Mouse (Mus musculus) hindbrain, embryonic 12.5 days (tissue): ENCODE results near the gene Fzd4. TPM values are rescaled to one million over a fixed set of nuclear protein-coding genes. Genes with fewer than 3 reads are reported as not detected.

Experiments used
- ATAC-seq: fragments of 200-750 bp; cut with Nextera tagmentation; 2 replicates; pipeline ENCODE4 v1.8.0; 2017; ENCODE audit warnings: moderate TSS enrichment; ENCODE audit not compliant: low FRiP score
- H3K27ac ChIP-seq: fragments of 300-500 bp; sonication (generic); 2 replicates; pipeline ENCODE4 v1.5.1; 2016; ENCODE audit warnings: mild to moderate bottlenecking
- H3K27me3 ChIP-seq: fragments of 300-500 bp; sonication (generic); 2 replicates; pipeline ENCODE4 v1.6.1; 2016; ENCODE audit warnings: mild to moderate bottlenecking
- H3K36me3 ChIP-seq: fragments of 300-500 bp; sonication (generic); 2 replicates; pipeline ENCODE4 v1.6.1; 2016; ENCODE audit warnings: mild to moderate bottlenecking
- H3K4me1 ChIP-seq: fragments of 300-500 bp; sonication (generic); 2 replicates; pipeline ENCODE4 v1.6.1; 2016
- H3K4me2 ChIP-seq: fragments of 300-500 bp; sonication (generic); replicated peaks from 2 replicates; pipeline ENCODE4 v1.6.1; 2016; ENCODE audit warnings: mild to moderate bottlenecking
- H3K4me3 ChIP-seq: fragments of 300-500 bp; sonication (generic); 2 replicates; pipeline ENCODE4 v1.5.1; 2016; ENCODE audit warnings: mild to moderate bottlenecking
- H3K9ac ChIP-seq: fragments of 300-500 bp; sonication (generic); 2 replicates; pipeline ENCODE4 v1.6.1; 2016; ENCODE audit warnings: mild to moderate bottlenecking, moderate library complexity
- H3K9me3 ChIP-seq: fragments of 300-500 bp; sonication (generic); replicated peaks from 2 replicates; pipeline ENCODE4 v1.6.1; 2016; ENCODE audit warnings: mild to moderate bottlenecking
- WGBS: fragments of 180-500 bp; shearing (Covaris S2); methylation state at CpG from one replicate; pipeline ENCODE4 v1.1.7; 2016; 5-methylcytosine and 5-hydroxymethylcytosine counted together
- polyA plus RNA-seq: library from polyadenylated mRNA; unstranded; fragments of >200 nt; fragmentation: Nextera tagmentation; extraction: Ambion mirVana; gene quantifications from 2 replicates; pipeline ENCODE4 v1.2.1, GENCODE M21; 2016

The Fzd4 gene
- polyA plus RNA-seq, result 4.6 and 5.9 TPM in 2 replicates

DNA sequence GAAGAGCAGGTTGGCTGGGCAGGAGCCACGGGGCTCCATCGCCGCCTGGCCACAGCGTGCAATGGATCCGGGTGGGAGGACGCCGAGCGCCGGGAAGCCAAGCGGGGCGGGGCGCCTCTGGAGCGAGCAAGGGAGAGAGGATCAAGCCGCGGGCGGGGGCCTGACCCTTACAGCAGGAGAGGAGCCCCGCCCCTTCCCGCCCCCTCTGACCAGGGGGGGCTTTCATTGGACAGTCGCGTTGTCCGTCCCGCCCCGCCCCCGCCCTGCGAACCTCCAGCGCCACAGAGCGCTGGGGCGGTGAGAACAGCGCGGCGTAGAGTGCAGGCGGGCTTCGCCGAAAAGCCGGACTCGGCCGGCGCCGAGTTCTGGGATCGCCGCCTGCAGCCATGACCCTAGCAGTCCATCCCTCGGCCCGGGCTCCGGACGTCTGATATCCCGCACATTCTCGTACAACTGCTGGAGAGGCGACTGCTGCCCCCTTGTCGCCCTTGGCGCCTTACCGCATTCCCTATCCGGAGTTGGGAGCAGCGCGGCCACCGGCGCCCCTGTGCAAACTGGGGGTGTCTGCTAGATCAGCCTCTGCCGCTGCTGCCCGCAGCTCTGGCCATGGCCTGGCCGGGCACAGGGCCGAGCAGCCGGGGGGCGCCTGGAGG is at the start of gene Fzd4, which contains the start of gene Tmem135:
Gene Fzd4, plus strand, starts transcription at position 275 of the 653 bp plus-strand sequence.
Gene Tmem135, minus strand, starts transcription at position 142 of the 653 bp plus-strand sequence.
- H3K9ac ChIP-seq, result peak within 1 kb of the TSS; percentile 75
- no peaks in the 10 kb centered on the region for H3K9me3 ChIP-seq
- H3K27ac ChIP-seq, result peak within 1 kb of the TSS; percentile 70
- H3K36me3 ChIP-seq, result 0 out of 2 replicates have a peak, but pooled peaks cover 4% of the 10 kb centered on the region
- peaks cover 9% of the 10 kb centered on the region; the same call in 1 of the 2 replicates for H3K4me1 ChIP-seq
- WGBS, result under 1% methylated on average over 54 of the region's 62 CpGs
- H3K4me3 ChIP-seq, result peak within 1 kb of the TSS; percentile 69
- H3K4me2 ChIP-seq, result peak within 1 kb of the TSS; percentile 100
- H3K27me3 ChIP-seq, result peaks cover 11% of the 10 kb centered on the region
- ATAC-seq, result peak; percentile 98

DNA sequence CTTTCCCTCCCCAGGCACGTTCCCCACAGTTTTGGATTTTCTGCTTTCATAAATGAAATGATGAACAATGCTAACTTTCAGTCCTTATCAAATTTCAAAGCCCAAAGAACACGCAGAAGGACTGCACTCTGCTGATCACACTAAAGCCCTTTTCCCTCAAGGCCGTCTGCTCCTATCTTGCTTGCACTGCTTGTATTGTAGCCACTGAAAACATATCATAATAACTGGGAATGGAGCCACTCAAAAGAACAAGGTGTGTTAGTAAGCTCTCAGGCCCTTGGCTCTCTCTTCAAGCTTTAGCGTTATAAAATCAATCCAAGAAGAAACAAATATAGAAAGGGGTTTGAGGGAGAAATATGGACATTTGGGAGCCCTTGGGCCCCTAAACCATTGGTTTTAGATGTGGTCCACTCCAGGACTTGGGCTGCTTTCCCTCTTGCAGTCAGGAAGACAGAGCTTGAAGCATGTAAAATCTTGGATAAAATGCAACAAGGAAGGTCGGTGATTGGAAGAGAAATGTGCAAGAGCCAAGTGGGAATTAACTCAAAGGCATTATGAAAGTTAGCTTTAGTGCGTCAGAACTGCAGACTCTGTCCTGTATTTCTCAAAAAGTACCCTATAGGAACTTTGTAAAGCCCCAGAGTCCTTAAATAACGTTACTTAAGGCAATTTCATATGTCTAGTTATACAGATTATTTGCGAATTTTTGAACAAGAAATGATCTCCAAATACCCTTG is 48.5 kb upstream of the Fzd4 start:
- 71% methylated on average over 8 of the region's 8 CpGs for WGBS
- H3K27ac ChIP-seq, result no peak overlapping the region
- H3K27me3 ChIP-seq, result no peaks in the 10 kb centered on the region
- no peak for ATAC-seq
- no peaks in the 10 kb centered on the region for H3K36me3 ChIP-seq
- H3K4me2 ChIP-seq, result no peak overlapping the region
- no peaks in the 10 kb centered on the region for H3K9me3 ChIP-seq
- H3K4me1 ChIP-seq, result 0 out of 2 replicates have a peak, but pooled peaks cover 3% of the 10 kb centered on the region
- no peak overlapping the region for H3K9ac ChIP-seq
- H3K4me3 ChIP-seq, result no peak overlapping the region

DNA sequence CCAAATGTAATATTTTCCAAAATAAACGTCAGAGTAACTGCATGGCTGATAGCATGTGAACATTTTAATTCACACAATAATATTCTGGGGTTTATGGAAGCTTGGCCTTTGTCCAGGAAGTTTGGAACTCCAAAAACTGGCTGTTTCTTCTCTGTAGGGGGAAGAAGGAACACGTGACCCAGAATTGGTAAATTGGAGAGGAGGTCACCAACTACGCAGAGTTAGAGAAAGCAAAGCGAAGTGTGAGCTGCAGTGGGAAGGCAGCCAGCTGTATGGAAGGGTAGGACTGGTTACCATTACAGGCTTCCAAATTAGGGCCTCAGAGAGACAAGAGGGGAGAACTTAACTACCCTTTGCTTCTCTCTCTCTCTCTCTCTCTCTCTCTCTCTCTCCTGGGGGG is 47.8 kb upstream of the Fzd4 start:
- no peaks in the 10 kb centered on the region for H3K9me3 ChIP-seq
- no peak overlapping the region for H3K27ac ChIP-seq
- no peak overlapping the region for H3K4me2 ChIP-seq
- no peaks in the 10 kb centered on the region for H3K27me3 ChIP-seq
- no peak overlapping the region for H3K4me3 ChIP-seq
- no peak overlapping the region for H3K9ac ChIP-seq
- 69% methylated on average over 4 of the region's 4 CpGs for WGBS
- no peak for ATAC-seq
- no peaks in the 10 kb centered on the region for H3K36me3 ChIP-seq
- H3K4me1 ChIP-seq, result 0 out of 2 replicates have a peak, but pooled peaks cover 3% of the 10 kb centered on the region

DNA sequence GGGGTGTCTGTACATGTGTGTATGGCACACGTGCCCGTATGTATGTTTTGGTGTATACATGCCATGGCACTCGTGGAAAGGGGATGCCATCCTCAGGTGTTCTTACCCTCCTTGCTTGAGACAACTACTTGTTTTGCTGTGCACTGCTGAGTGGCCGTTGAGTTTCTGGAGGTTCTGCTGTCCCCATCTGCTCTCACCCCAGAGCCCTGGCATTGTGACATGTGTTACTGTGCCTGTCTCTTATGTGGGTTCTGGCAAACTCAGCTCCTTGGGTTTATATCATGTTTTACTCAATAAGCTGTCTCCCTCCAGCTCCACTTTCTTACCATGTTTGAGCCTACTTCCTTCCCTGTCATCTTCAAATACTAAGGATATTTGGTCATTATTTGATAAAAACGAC is 40.2 kb upstream of the Fzd4 start:
- ATAC-seq, result no peak
- Histone ChIP-seq H3K9me3 (no peaks in the 10 kb centered on the region), H3K4me2 (no peak overlapping the region), H3K4me1 (no peaks in the 10 kb centered on the region), H3K27ac (no peak overlapping the region), H3K27me3 (no peaks in the 10 kb centered on the region), H3K36me3 (no peaks in the 10 kb centered on the region), H3K9ac (no peak overlapping the region), H3K4me3 (no peak overlapping the region)
- 91% methylated on average over 5 of the region's 5 CpGs for WGBS

- ATAC-seq, result peak; percentile 40; the same call in 1 of the 2 replicates
- H3K9ac ChIP-seq, result no peak overlapping the region
- H3K9me3 ChIP-seq, result no peaks in the 10 kb centered on the region
- H3K36me3 ChIP-seq, result no peaks in the 10 kb centered on the region
- H3K4me1 ChIP-seq, result no peaks in the 10 kb centered on the region
- WGBS, result 64% methylated on average over 10 of the region's 10 CpGs
- no peaks in the 10 kb centered on the region for H3K27me3 ChIP-seq
- H3K4me3 ChIP-seq, result no peak overlapping the region
- no peak overlapping the region for H3K4me2 ChIP-seq
- no peak overlapping the region for H3K27ac ChIP-seq
Measured at GRCm38 (mm10) chr7:89365135-89365880, 38.8 kb upstream of the Fzd4 start.

DNA sequence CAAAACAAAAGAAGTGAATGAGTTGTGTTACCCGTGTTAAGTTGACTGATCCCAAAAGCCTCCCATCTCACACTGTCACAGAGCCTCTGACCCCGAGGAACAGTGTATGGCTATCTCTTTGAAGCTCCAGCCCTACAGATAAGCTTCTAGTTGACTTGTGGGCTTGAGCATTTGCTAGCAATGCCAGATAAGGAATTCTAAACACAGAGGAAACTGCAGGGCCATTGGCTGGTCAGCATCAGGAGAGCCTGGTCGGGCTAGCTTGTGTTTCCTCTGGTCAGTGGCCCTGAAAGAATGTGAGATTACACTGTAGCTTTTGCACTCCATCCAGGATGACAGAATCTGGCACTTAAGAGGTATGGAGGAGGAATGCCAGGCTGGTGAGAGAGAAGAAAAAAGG is 36.5 kb upstream of the Fzd4 start:
- no peak overlapping the region for H3K27ac ChIP-seq
- H3K4me1 ChIP-seq, result no peaks in the 10 kb centered on the region
- H3K4me3 ChIP-seq, result no peak overlapping the region
- H3K27me3 ChIP-seq, result no peaks in the 10 kb centered on the region
- H3K9ac ChIP-seq, result no peak overlapping the region
- H3K36me3 ChIP-seq, result no peaks in the 10 kb centered on the region
- 41% methylated on average over 3 of the region's 3 CpGs for WGBS
- ATAC-seq, result no peak
- no peaks in the 10 kb centered on the region for H3K9me3 ChIP-seq
- no peak overlapping the region for H3K4me2 ChIP-seq

DNA sequence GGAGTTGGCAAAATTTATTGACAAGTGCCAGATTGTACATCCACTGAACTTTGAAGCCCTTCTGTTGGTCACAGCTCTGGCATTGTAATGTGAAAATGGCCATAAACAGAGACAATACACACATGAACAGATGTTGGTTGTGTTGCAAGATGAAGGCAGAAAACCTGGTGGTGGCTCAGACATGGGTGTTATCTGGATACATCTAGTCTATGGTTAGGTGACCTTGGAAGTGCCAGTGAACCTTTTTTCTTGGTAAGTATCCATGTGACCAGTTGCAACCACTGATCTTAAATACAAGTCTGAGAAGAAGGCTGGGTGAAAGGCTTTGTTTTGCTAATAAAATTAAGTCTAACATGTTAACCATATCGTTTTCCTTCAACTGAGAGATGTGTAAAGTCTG is 34.1 kb upstream of the Fzd4 start:
- Histone ChIP-seq H3K4me1 (no peaks in the 10 kb centered on the region), H3K4me3 (no peak overlapping the region), H3K36me3 (no peaks in the 10 kb centered on the region), H3K9ac (no peak overlapping the region), H3K27ac (no peak overlapping the region), H3K4me2 (no peak overlapping the region), H3K9me3 (no peaks in the 10 kb centered on the region), H3K27me3 (no peaks in the 10 kb centered on the region)
- 85% methylated on average over 1 of the region's 1 CpGs for WGBS
- no peak for ATAC-seq

GRCm38 (mm10) chr7:89370917-89371316 is 33.2 kb upstream of the Fzd4 start:
- ATAC-seq, result no peak
- Histone ChIP-seq H3K36me3 (no peaks in the 10 kb centered on the region), H3K9me3 (no peaks in the 10 kb centered on the region), H3K4me3 (no peak overlapping the region), H3K27ac (no peak overlapping the region), H3K27me3 (no peaks in the 10 kb centered on the region), H3K4me1 (no peaks in the 10 kb centered on the region), H3K9ac (no peak overlapping the region), H3K4me2 (no peak overlapping the region)
- WGBS, result 58% methylated on average over 1 of the region's 1 CpGs

DNA sequence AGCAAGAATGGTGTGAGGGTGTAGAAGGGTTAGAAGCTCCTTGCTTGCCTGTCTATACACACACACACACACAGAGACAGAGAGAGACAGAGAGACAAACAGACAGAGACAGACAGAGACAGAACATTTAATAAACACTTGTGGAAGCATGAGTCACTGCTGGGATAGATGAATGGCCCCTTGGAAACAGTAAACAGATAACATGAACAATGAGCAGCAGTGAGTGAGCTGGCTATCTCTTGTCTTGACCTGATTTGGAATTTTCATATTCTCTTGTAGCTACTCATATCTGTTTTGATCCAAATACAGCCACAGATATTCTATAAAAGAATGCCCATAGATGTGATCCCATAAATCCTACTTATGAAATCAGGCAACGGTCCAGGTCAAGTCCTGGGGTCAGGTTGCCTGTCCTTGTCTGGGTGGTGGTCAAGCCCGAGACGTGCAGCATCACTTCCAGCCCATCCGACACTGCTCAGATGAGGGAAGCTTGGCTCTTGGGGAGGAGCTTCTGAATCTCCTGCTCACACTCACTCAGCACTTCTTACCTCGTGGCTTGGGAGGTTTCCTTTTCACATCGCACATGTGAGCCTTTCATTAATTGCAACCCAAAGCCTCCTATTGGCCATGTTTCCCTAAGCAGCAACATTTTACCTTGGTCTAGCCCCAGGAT is 32.4 kb upstream of the Fzd4 start:
- no peak overlapping the region for H3K4me3 ChIP-seq
- no peak overlapping the region for H3K27ac ChIP-seq
- no peaks in the 10 kb centered on the region for H3K27me3 ChIP-seq
- no peaks in the 10 kb centered on the region for H3K4me1 ChIP-seq
- no peaks in the 10 kb centered on the region for H3K36me3 ChIP-seq
- 86% methylated on average over 6 of the region's 6 CpGs for WGBS
- no peak overlapping the region for H3K4me2 ChIP-seq
- no peak for ATAC-seq
- no peak overlapping the region for H3K9ac ChIP-seq
- H3K9me3 ChIP-seq, result no peaks in the 10 kb centered on the region

DNA sequence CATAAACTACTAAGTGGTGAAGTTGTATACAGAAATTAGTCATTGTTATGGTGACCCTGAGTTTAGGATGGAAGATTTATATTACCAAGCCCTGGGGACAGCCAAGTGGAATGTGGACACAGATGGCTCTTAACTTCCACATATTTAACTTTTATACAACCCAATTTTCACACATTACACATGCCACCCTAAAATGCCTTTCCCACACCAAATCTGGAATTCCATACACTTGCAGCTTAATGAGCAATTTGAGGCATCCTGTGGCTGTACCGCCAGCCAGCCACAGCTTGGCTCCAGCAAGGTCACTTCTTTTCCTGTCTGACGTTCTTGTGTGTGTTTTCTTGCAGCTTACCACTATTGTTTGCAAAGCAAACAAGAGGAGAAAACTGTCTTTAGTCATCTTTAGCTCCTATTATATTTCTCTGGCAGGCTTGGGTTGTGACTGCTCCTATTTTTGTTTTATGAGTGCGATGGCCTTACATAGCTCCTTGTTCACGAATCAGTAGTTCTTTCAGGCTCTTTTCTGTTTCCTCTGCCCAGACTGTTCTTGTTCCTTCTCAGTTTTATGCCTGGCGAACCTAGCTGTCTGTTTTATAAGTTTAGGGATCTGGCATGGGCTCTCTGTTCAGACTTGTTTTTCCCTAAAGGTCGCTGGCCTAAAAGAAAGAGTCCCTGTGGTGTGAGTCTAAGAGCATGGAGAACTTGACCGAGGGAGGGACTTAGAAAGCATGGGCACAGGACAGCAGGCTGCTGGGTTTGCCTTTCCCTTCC is 23.0 kb upstream of the Fzd4 start:
- 42% methylated on average over 7 of the region's 7 CpGs for WGBS
- no peak for ATAC-seq
- H3K27ac ChIP-seq, result no peak overlapping the region
- no peak overlapping the region for H3K4me2 ChIP-seq
- H3K9me3 ChIP-seq, result no peaks in the 10 kb centered on the region
- H3K4me1 ChIP-seq, result no peaks in the 10 kb centered on the region
- no peaks in the 10 kb centered on the region for H3K27me3 ChIP-seq
- no peak overlapping the region for H3K4me3 ChIP-seq
- no peak overlapping the region for H3K9ac ChIP-seq
- H3K36me3 ChIP-seq, result no peaks in the 10 kb centered on the region

GRCm38 (mm10) chr7:89382892-89383291 is 21.3 kb upstream of the Fzd4 start:
- Histone ChIP-seq H3K4me1 (no peaks in the 10 kb centered on the region), H3K27me3 (no peaks in the 10 kb centered on the region), H3K4me3 (no peak overlapping the region), H3K27ac (no peak overlapping the region), H3K36me3 (no peaks in the 10 kb centered on the region), H3K9me3 (no peaks in the 10 kb centered on the region), H3K9ac (no peak overlapping the region), H3K4me2 (no peak overlapping the region)
- WGBS, result 89% methylated on average over 3 of the region's 3 CpGs
- no peak for ATAC-seq
